Mouse (Mus musculus): ENCODE data around the gene Hdgfl2. TPM values are rescaled to one million over a fixed set of nuclear protein-coding genes. Genes with fewer than 3 reads are reported as not detected.

Gene Hdgfl2
- polyA plus RNA-seq (2012; ENCODE audit: low replicate concordance): 103 and 249 TPM in 2 replicates

GRCm38 (mm10) chr17:56078880-56079795, at the start of gene Hdgfl2:
Gene Hdgfl2 (plus strand): TSS chr17:56079634.

GRCm38 (mm10) chr17:56036176-56036900, 43.1 kb upstream of the Hdgfl2 start, which contains the start of gene Sh3gl1:
Gene Sh3gl1 (minus strand): TSS chr17:56036635.

GRCm38 (mm10) chr17:56040030-56040856, 39.2 kb upstream of the Hdgfl2 start, which contains the start of gene Chaf1a:
Gene Chaf1a (plus strand): TSS chr17:56040439.

GRCm38 (mm10) chr17:56074827-56075208, 4.6 kb upstream of the Hdgfl2 start, which contains the start of gene Ubxn6:
Gene Ubxn6 (minus strand): TSS chr17:56075028.

GRCm38 (mm10) chr17:56109219-56110051, 30.0 kb downstream of the Hdgfl2 start, which contains the start of gene Plin4:
Gene Plin4 (minus strand): TSS chr17:56109803.

GRCm38 (mm10) chr17:56117251-56117710, 37.8 kb downstream of the Hdgfl2 start, which contains the start of gene Plin5:
Gene Plin5 (minus strand): TSS chr17:56117596.

GRCm38 (mm10) chr17:56121826-56122225, 42.4 kb downstream of the Hdgfl2 start, which contains the start of gene Lrg1:
Gene Lrg1 (minus strand): TSS chr17:56122001.

GRCm38 (mm10) chr17:56139858-56140595, 60.6 kb downstream of the Hdgfl2 start, which contains the start of gene Sema6b:
Gene Sema6b (minus strand): TSS chr17:56140343.

Other genes with a start within 250 kb of the Hdgfl2 start
- gene Zfp119a, start 200.7 kb upstream of the Hdgfl2 start, polyA plus RNA-seq (2012; ENCODE audit: low replicate concordance): 0.08 and 0.11 TPM in 2 replicates
- 1.2 TPM in 1 of 2 replicates, not detected in the other for gene Zfp959, start 187.5 kb upstream of the Hdgfl2 start, polyA plus RNA-seq (2012; ENCODE audit: low replicate concordance)
- gene Zfp119b, start 130.1 kb upstream of the Hdgfl2 start, polyA plus RNA-seq (2012; ENCODE audit: low replicate concordance): 0.09 TPM in 1 of 2 replicates, not detected in the other
- 14.7 and 15.6 TPM in 2 replicates for gene Ebi3, start 127.0 kb upstream of the Hdgfl2 start, polyA plus RNA-seq (2012; ENCODE audit: low replicate concordance)
- 15.2 and 32.7 TPM in 2 replicates for gene Yju2, start 120.5 kb upstream of the Hdgfl2 start, polyA plus RNA-seq (2012; ENCODE audit: low replicate concordance)
- 0.32 and 1.6 TPM in 2 replicates for gene Shd, start 109.2 kb upstream of the Hdgfl2 start, polyA plus RNA-seq (2012; ENCODE audit: low replicate concordance)
- gene Fsd1, start 93.1 kb upstream of the Hdgfl2 start, polyA plus RNA-seq (2012; ENCODE audit: low replicate concordance): not detected in 2 replicates
- gene Stap2, start 74.0 kb upstream of the Hdgfl2 start, polyA plus RNA-seq (2012; ENCODE audit: low replicate concordance): 0.38 and 0.97 TPM in 2 replicates
- 23.3 and 25.1 TPM in 2 replicates for gene Mpnd, start 73.9 kb upstream of the Hdgfl2 start, polyA plus RNA-seq (2012; ENCODE audit: low replicate concordance)
- 80.1 and 88.3 TPM in 2 replicates for gene Sh3gl1, start 43.0 kb upstream of the Hdgfl2 start, polyA plus RNA-seq (2012; ENCODE audit: low replicate concordance)
- 28.2 and 45.2 TPM in 2 replicates for gene Chaf1a, start 39.2 kb upstream of the Hdgfl2 start, polyA plus RNA-seq (2012; ENCODE audit: low replicate concordance)
- gene Ubxn6, start 4.6 kb upstream of the Hdgfl2 start, polyA plus RNA-seq (2012; ENCODE audit: low replicate concordance): 34.3 and 40.9 TPM in 2 replicates
- not detected in 2 replicates for gene Plin4, start 30.2 kb downstream of the Hdgfl2 start, polyA plus RNA-seq (2012; ENCODE audit: low replicate concordance)
- 0.19 TPM in 1 of 2 replicates, not detected in the other for gene Plin5, start 38.0 kb downstream of the Hdgfl2 start, polyA plus RNA-seq (2012; ENCODE audit: low replicate concordance)
- gene Lrg1, start 42.4 kb downstream of the Hdgfl2 start, polyA plus RNA-seq (2012; ENCODE audit: low replicate concordance): 52.9 and 55.2 TPM in 2 replicates
- gene Sema6b, start 60.7 kb downstream of the Hdgfl2 start, polyA plus RNA-seq (2012; ENCODE audit: low replicate concordance): 6.4 and 7.7 TPM in 2 replicates
- gene Tnfaip8l1, start 82.8 kb downstream of the Hdgfl2 start, polyA plus RNA-seq (2012; ENCODE audit: low replicate concordance): 1.6 and 2.5 TPM in 2 replicates
- gene Mydgf, start 104.3 kb downstream of the Hdgfl2 start, polyA plus RNA-seq (2012; ENCODE audit: low replicate concordance): 15.6 and 36.0 TPM in 2 replicates
- 45.8 and 114 TPM in 2 replicates for gene Dpp9, start 139.3 kb downstream of the Hdgfl2 start, polyA plus RNA-seq (2012; ENCODE audit: low replicate concordance)
- 16.0 and 29.3 TPM in 2 replicates for gene Fem1a, start 177.2 kb downstream of the Hdgfl2 start, polyA plus RNA-seq (2012; ENCODE audit: low replicate concordance)
- gene Ticam1, start 197.2 kb downstream of the Hdgfl2 start, polyA plus RNA-seq (2012; ENCODE audit: low replicate concordance): 20.8 and 31.5 TPM in 2 replicates
- gene Plin3, start 213.2 kb downstream of the Hdgfl2 start, polyA plus RNA-seq (2012; ENCODE audit: low replicate concordance): 8.5 and 12.1 TPM in 2 replicates
- gene Arrdc5, start 220.7 kb downstream of the Hdgfl2 start, polyA plus RNA-seq (2012; ENCODE audit: low replicate concordance): not detected in 2 replicates
- 42.3 and 96.8 TPM in 2 replicates for gene Uhrf1, start 223.7 kb downstream of the Hdgfl2 start, polyA plus RNA-seq (2012; ENCODE audit: low replicate concordance)
- gene Kdm4b, start 246.4 kb downstream of the Hdgfl2 start, polyA plus RNA-seq (2012; ENCODE audit: low replicate concordance): 24.5 and 26.9 TPM in 2 replicates

All from leukemia stem cell, adult 10-12 weeks (primary cell).